Comparison of ENCODE assay signal across 23 mouse cellular contexts in the genomic region with DNA sequence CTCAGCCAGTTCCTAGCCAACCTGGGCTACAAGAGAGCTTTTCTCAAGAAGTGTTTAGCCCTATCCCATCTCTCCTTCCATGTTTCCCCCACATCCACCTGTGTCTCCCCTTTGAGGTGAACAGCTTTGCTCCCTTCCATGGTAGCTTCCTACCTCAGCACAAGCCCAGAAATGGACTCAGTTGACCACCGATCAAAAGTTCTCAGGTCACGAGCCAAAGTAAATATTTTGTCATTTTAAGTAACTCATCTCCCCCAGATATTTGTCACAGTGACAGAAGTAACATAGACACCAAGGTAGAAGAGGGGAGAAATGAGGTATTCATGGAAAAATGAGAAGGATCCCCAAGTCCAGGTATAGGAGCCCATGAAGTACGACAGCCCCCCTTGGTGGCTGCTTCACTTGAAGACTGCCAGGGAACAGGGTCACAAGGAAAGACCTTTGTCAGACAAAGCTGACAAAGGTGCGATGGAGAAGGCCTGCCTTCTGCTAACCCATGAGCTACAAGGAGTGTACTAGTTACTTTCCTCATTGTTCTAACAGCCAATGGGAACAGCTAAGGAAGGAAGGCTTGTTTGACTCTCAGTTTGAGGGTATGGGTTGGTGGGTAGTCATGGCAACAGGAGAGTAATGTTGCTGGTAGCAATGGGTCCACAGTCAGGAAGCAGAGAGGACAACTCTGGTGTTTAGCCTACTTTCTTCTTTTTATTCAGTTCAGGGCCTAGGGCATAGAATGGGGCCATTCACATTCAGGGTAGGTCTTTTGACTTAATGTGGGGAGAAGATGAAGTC. TPM values are rescaled to one million over a fixed set of nuclear protein-coding genes. Genes with fewer than 3 reads are reported as not detected.
DNase-seq lines count a peak whose midpoint lies in the region; ATAC-seq and TF ChIP-seq lines count a peak whose summit lies in the region.
"Had no signal": no experiment of that assay in that cellular context is flagged by ENCODE, and none has a peak within 500 bp of the region (broad histone marks: within the 10 kb centered on the region; RNA-seq: fewer than 3 reads in every experiment).

No protein-coding gene starts in this region.

- TF ChIP-seq POLR2A in liver, adult 2 months (IDR thresholded peaks at IDR 0.05; ENCODE audit: extremely low read depth, insufficient read depth, low read length): no peak

- no peak; the same call in 1 of the 2 replicates for TF ChIP-seq EP300 in liver, postnatal 0 days (IDR thresholded peaks at IDR 0.05; ENCODE audit: low read depth)

- no peak for ATAC-seq in liver, embryonic 12.5 days
- ATAC-seq in liver, postnatal 0 days: peak; percentile 77
- no peak for ATAC-seq in liver, embryonic 11.5 days (replicated peaks; ENCODE audit: low FRiP score)
- no peak for ATAC-seq in midbrain, embryonic 11.5 days (ENCODE audit: low FRiP score)
- ATAC-seq in midbrain, embryonic 16.5 days: no peak
- ATAC-seq: activated CD4-positive, CD25-positive, alpha-beta regulatory T cell, adult 4 months; CD4-positive, CD25-positive, alpha-beta regulatory T cell, adult 4 months; Patski had no signal

- no peaks in the 10 kb centered on the region for H3K36me3 ChIP-seq in liver, adult 2 months (ENCODE audit: control insufficient read depth, insufficient read depth, low read length)
- H3K36me3 ChIP-seq in liver, embryonic 12.5 days: no peaks in the 10 kb centered on the region
- no peaks in the 10 kb centered on the region for H3K36me3 ChIP-seq in liver, postnatal 0 days (replicated peaks; ENCODE audit: insufficient read depth, low read length)
- H3K36me3 ChIP-seq in liver, embryonic 11.5 days (ENCODE audit: control insufficient read depth, insufficient read depth, low read length): no peaks in the 10 kb centered on the region
- H3K36me3 ChIP-seq in midbrain, embryonic 11.5 days (ENCODE audit: control insufficient read depth, insufficient read depth, low read length): no peaks in the 10 kb centered on the region
- H3K36me3 ChIP-seq in midbrain, embryonic 16.5 days (ENCODE audit: control insufficient read depth, insufficient read depth, low read length): no peaks in the 10 kb centered on the region

- H3K4me1 ChIP-seq in liver, adult 2 months (ENCODE audit: control insufficient read depth, insufficient read depth, low read length): peaks cover 11% of the 10 kb centered on the region
- peaks cover 26% of the 10 kb centered on the region for H3K4me1 ChIP-seq in liver, embryonic 12.5 days
- H3K4me1 ChIP-seq in liver, postnatal 0 days (ENCODE audit: insufficient read depth): peaks cover 23% of the 10 kb centered on the region
- peaks cover 16% of the 10 kb centered on the region for H3K4me1 ChIP-seq in liver, embryonic 11.5 days (replicated peaks; ENCODE audit: control insufficient read depth, insufficient read depth, low read length)
- peaks cover 2% of the 10 kb centered on the region; the same call in 1 of the 2 replicates for H3K4me1 ChIP-seq in midbrain, embryonic 11.5 days (ENCODE audit: control insufficient read depth, insufficient read depth, low read length)
- no peaks in the 10 kb centered on the region for H3K4me1 ChIP-seq in midbrain, embryonic 16.5 days (ENCODE audit: control insufficient read depth, insufficient read depth, low read length)

- H3K79me2 ChIP-seq in liver, adult 2 months (ENCODE audit: control insufficient read depth, insufficient read depth, low read length): no peaks in the 10 kb centered on the region

- 48% methylated on average over 4 of the region's 4 CpGs for WGBS in liver, adult 2 months
- 74% methylated on average over 4 of the region's 4 CpGs for WGBS in liver, embryonic 12.5 days (ENCODE audit: insufficient replicate concordance)
- WGBS in liver, postnatal 0 days (ENCODE audit: insufficient replicate concordance): 72% methylated on average over 4 of the region's 4 CpGs
- WGBS in liver, embryonic 11.5 days: 84% methylated on average over 4 of the region's 4 CpGs
- WGBS in midbrain, embryonic 11.5 days: 87% methylated on average over 4 of the region's 4 CpGs
- WGBS in midbrain, embryonic 16.5 days: 84% methylated on average over 4 of the region's 4 CpGs

- H3K27ac ChIP-seq in liver, adult 2 months (replicated peaks; ENCODE audit: insufficient read depth, low read depth, low read length): 0 out of 2 replicates have a peak overlapping the region, but pooled peaks have one; percentile 8
- H3K27ac ChIP-seq in liver, embryonic 12.5 days: no peak overlapping the region
- H3K27ac ChIP-seq in liver, postnatal 0 days (ENCODE audit: low read depth): peak overlapping the region; percentile 77
- no peak overlapping the region for H3K27ac ChIP-seq in liver, embryonic 11.5 days (ENCODE audit: low read depth, low read length)
- H3K27ac ChIP-seq in midbrain, embryonic 11.5 days (ENCODE audit: low read depth, low read length): no peak overlapping the region
- no peak overlapping the region for H3K27ac ChIP-seq in midbrain, embryonic 16.5 days (ENCODE audit: low read length)

- no peak overlapping the region for H3K4me2 ChIP-seq in liver, embryonic 12.5 days
- H3K4me2 ChIP-seq in liver, postnatal 0 days (ENCODE audit: low read depth, low read length): no peak overlapping the region
- no peak overlapping the region for H3K4me2 ChIP-seq in liver, embryonic 11.5 days
- H3K4me2 ChIP-seq in midbrain, embryonic 11.5 days: no peak overlapping the region
- H3K4me2 ChIP-seq in midbrain, embryonic 16.5 days (ENCODE audit: low read length): no peak overlapping the region

- peak; percentile 74 for DNase-seq in liver, adult 2 months (ENCODE audit: extremely low read depth, low read depth, low spot score)
- DNase-seq in liver, postnatal 0 days: no peak
- DNase-seq in liver, embryonic 11.5 days (ENCODE audit: low spot score): no peak
- peak; percentile 56 for DNase-seq in midbrain, embryonic 11.5 days (ENCODE audit: low spot score, missing footprints)
- peak; percentile 53 for DNase-seq in R1 (ENCODE audit: low read depth, low spot score)
- DNase-seq in spleen, postnatal 10 days (ENCODE audit: low spot score in 2 of 2): no peak
- DNase-seq: adrenal gland, adult 2 months; adrenal gland, adult 8-10 months; adrenal gland, postnatal 10 days; adrenal gland, postnatal 14 days; adrenal gland, postnatal 25 days; adrenal gland, postnatal 36 days; B cell, adult 2 months; cerebellum, adult 11 months; cerebellum, adult 11-12 months; cerebellum, adult 18-20 months had no signal

- H3K27me3 ChIP-seq in liver, adult 2 months (ENCODE audit: control insufficient read depth, insufficient read depth, low read length): no peaks in the 10 kb centered on the region
- no peaks in the 10 kb centered on the region for H3K27me3 ChIP-seq in liver, embryonic 12.5 days (replicated peaks)
- H3K27me3 ChIP-seq in liver, postnatal 0 days (ENCODE audit: insufficient read depth, low read length): no peaks in the 10 kb centered on the region
- no peaks in the 10 kb centered on the region for H3K27me3 ChIP-seq in liver, embryonic 11.5 days (replicated peaks; ENCODE audit: control insufficient read depth, insufficient read depth, low read length)
- no peaks in the 10 kb centered on the region for H3K27me3 ChIP-seq in midbrain, embryonic 11.5 days (ENCODE audit: control insufficient read depth, insufficient read depth, low read length)
- no peaks in the 10 kb centered on the region for H3K27me3 ChIP-seq in midbrain, embryonic 16.5 days (ENCODE audit: control insufficient read depth, insufficient read depth, low read depth, low read length)
- H3K27me3 ChIP-seq: CH12.LX, Patski had no signal

- no peaks in the 10 kb centered on the region for H3K9me3 ChIP-seq in liver, embryonic 12.5 days (replicated peaks)
- no peaks in the 10 kb centered on the region for H3K9me3 ChIP-seq in liver, postnatal 0 days (ENCODE audit: low read length)
- H3K9me3 ChIP-seq in liver, embryonic 11.5 days (ENCODE audit: control insufficient read depth, low read length): no peaks in the 10 kb centered on the region
- H3K9me3 ChIP-seq in midbrain, embryonic 11.5 days (ENCODE audit: control insufficient read depth, low read length): no peaks in the 10 kb centered on the region
- no peaks in the 10 kb centered on the region for H3K9me3 ChIP-seq in midbrain, embryonic 16.5 days (replicated peaks; ENCODE audit: control insufficient read depth, low read length, poor library complexity, severe bottlenecking)
- H3K9me3 ChIP-seq: G1E had no signal

- no peak overlapping the region for H3K4me3 ChIP-seq in liver, adult 2 months (ENCODE audit: insufficient read depth, low read depth, low read length)
- H3K4me3 ChIP-seq in liver, embryonic 12.5 days: no peak overlapping the region
- no peak overlapping the region for H3K4me3 ChIP-seq in liver, postnatal 0 days (ENCODE audit: low read depth, low read length)
- H3K4me3 ChIP-seq in liver, embryonic 11.5 days (ENCODE audit: low read depth, low read length): no peak overlapping the region
- H3K4me3 ChIP-seq in midbrain, embryonic 11.5 days (ENCODE audit: low read depth, low read length): no peak overlapping the region
- no peak overlapping the region for H3K4me3 ChIP-seq in midbrain, embryonic 16.5 days (ENCODE audit: low read depth, low read length)

- H3K9ac ChIP-seq in liver, adult 2 months (ENCODE audit: low read depth, low read length): no peak overlapping the region
- no peak overlapping the region for H3K9ac ChIP-seq in liver, embryonic 12.5 days
- no peak overlapping the region for H3K9ac ChIP-seq in liver, postnatal 0 days (replicated peaks)
- H3K9ac ChIP-seq in liver, embryonic 11.5 days (ENCODE audit: low read depth, low read length): no peak overlapping the region
- no peak overlapping the region for H3K9ac ChIP-seq in midbrain, embryonic 11.5 days (ENCODE audit: low read length)
- no peak overlapping the region for H3K9ac ChIP-seq in midbrain, embryonic 16.5 days (ENCODE audit: low read depth, low read length)

- TF ChIP-seq CTCF in liver, adult 2 months (IDR thresholded peaks at IDR 0.05; ENCODE audit: low read depth, low read length): no peak
- TF ChIP-seq CTCF in liver, postnatal 0 days (IDR thresholded peaks at IDR 0.05; ENCODE audit: low read depth): no peak

RNA-seq across cellular contexts. Expression of gene Anp32a, which starts 44.8 kb away (rescaled TPM):
- total RNA-seq in liver, adult 2 months (2014; rRNA removed): 78.8 and 96.2 TPM in 2 replicates
- 27.3 and 32.2 TPM in 2 replicates for polyA plus RNA-seq in liver, adult 2 months (2012; rRNA removed)
- 112 and 122 TPM in 2 replicates for polyA plus RNA-seq in liver, embryonic 12.5 days (2016; fragmentation: Nextera tagmentation; extraction: Ambion mirVana)
- 54.5 and 60.4 TPM in 2 replicates for polyA plus RNA-seq in liver, postnatal 0 days (2015; fragmentation: Nextera tagmentation; extraction: Ambion mirVana)
- polyA plus RNA-seq in liver, embryonic 11.5 days (2014; fragmentation: Nextera tagmentation; extraction: Ambion mirVana): 107 and 112 TPM in 2 replicates
- polyA plus RNA-seq in midbrain, embryonic 11.5 days (2014; fragmentation: Nextera tagmentation; extraction: Ambion mirVana): 194 and 220 TPM in 2 replicates
- 107 and 117 TPM in 2 replicates for polyA plus RNA-seq in midbrain, embryonic 16.5 days (2015; fragmentation: Nextera tagmentation; extraction: Ambion mirVana)

Comparison
In these comparisons a context has a peak if more than half of its experiments do, and no peak if none do; other contexts are left out.
1. DNase-seq: peak in liver, adult 2 months (single experiment), midbrain, embryonic 11.5 days (single experiment) and R1 (single experiment); none in liver, postnatal 0 days (single experiment), liver, embryonic 11.5 days (single experiment) and spleen, postnatal 10 days (0 of 2).
2. H3K27ac ChIP-seq: peak in liver, adult 2 months (single experiment) and liver, postnatal 0 days (single experiment); none in liver, embryonic 12.5 days (single experiment), liver, embryonic 11.5 days (single experiment), midbrain, embryonic 11.5 days (single experiment) and midbrain, embryonic 16.5 days (single experiment).